Mouse (Mus musculus): Measurements from ENCODE around the gene Supt4a. TPM values are rescaled to one million over a fixed set of nuclear protein-coding genes. Genes with fewer than 3 reads are reported as not detected.

Gene Supt4a
- total and polyA plus RNA-seq, 3 experiments: 229 to 251 (median 241) TPM

GRCm38 (mm10) chr11:87762702-87763385, 25.5 kb downstream of the Supt4a start:
- Histone ChIP-seq H3K79me2 (replicated peaks; ENCODE audit: control insufficient read depth, extremely low read depth, insufficient read depth, poor library complexity, severe bottlenecking) (no peaks in the 10 kb centered on the region; the same call in 1 of the 2 replicates), H3K4me3 (replicated peaks in 1 of 3; ENCODE audit: low read depth in 2 of 3, low read length in 2 of 3, poor library complexity in 1 of 3) (no peak overlapping the region), H3K9me3 (replicated peaks; ENCODE audit: low read length) (peaks cover 7% of the 10 kb centered on the region), H3K9ac (ENCODE audit: insufficient read depth, low read depth) (no peak overlapping the region), H3K4me1 (ENCODE audit: control insufficient read depth in 1 of 2, insufficient read depth in 2 of 2) (peaks cover 13 to 40% of the 10 kb centered on the region in 2 experiments; a peak in 3 of 4 replicates), H3K27ac (ENCODE audit: insufficient read depth, low read depth) (no peak overlapping the region), H3K27me3 (replicated peaks) (no peaks in the 10 kb centered on the region), H3K36me3 (replicated peaks in 1 of 2; ENCODE audit: control insufficient read depth in 1 of 2, insufficient read depth in 1 of 2, low read length in 1 of 2) (peaks cover 34 to 64% of the 10 kb centered on the region in 2 experiments), H3K4me2 (ENCODE audit: insufficient read depth, low read depth, poor library complexity, severe bottlenecking) (no peak overlapping the region)
- in situ Hi-C loops (cut with MboI; ENCODE audit: low pct_ligation_motif_present, low pct_unique_long_range_greater_than_20kb, low sequenced_read_pairs) (no loop called here), dilution Hi-C loops (cut with MboI; ENCODE audit: extremely low pct_ligation_motif_present, extremely low pct_unique_long_range_greater_than_20kb, low sequenced_read_pairs) (no loop called here)
- DNase-seq (ENCODE audit: extremely low read depth): no peak
- TF ChIP-seq POLR2AphosphoS2 (IDR thresholded peaks at IDR 0.05; ENCODE audit: low read depth, low read length) (no peak), ZMIZ1 (IDR thresholded peaks at IDR 0.05; ENCODE audit: low read depth, low read length) (no peak), HCFC1 (IDR thresholded peaks at IDR 0.05; ENCODE audit: low read depth, low read length) (no peak), TBP (conservative IDR thresholded peaks at IDR 0.05; ENCODE audit: low read depth, low read length) (no peak), KAT2A (IDR thresholded peaks at IDR 0.05; ENCODE audit: insufficient replicate concordance, low read length) (no peak), POLR2A (IDR thresholded peaks at IDR 0.05; ENCODE audit: low read depth, low read length) (no peak), MAX (IDR thresholded peaks at IDR 0.05; ENCODE audit: low read length) (no peak), PAX5 (IDR thresholded peaks at IDR 0.05; ENCODE audit: low read length) (no peak), NELFE (IDR thresholded peaks at IDR 0.05; ENCODE audit: low read depth, low read length) (no peak), ZNF384 (IDR thresholded peaks at IDR 0.05; ENCODE audit: low read depth, low read length) (no peak), ETS1 (conservative IDR thresholded peaks at IDR 0.05; ENCODE audit: low read depth, low read length) (no peak), CTCF (conservative IDR thresholded peaks at IDR 0.05 in 1 of 2, IDR thresholded peaks at IDR 0.05 in 1 of 2; ENCODE audit: low read depth in 2 of 2, low read length in 2 of 2) (no peak)

GRCm38 (mm10) chr11:87763511-87763987, 26.2 kb downstream of the Supt4a start:
- TF ChIP-seq ZNF384 (IDR thresholded peaks at IDR 0.05; ENCODE audit: low read depth, low read length) (no peak), MAFK (IDR thresholded peaks at IDR 0.05; ENCODE audit: insufficient replicate concordance, low read length) (no peak), BHLHE40 (IDR thresholded peaks at IDR 0.05; ENCODE audit: low read depth, low read length) (no peak), USF1 (IDR thresholded peaks at IDR 0.05; ENCODE audit: low read depth, low read length) (no peak), ZKSCAN1 (IDR thresholded peaks at IDR 0.05; ENCODE audit: borderline replicate concordance, low read depth, low read length) (no peak), TBP (conservative IDR thresholded peaks at IDR 0.05; ENCODE audit: low read depth, low read length) (no peak), MAZ (IDR thresholded peaks at IDR 0.05; ENCODE audit: low read depth, low read length) (no peak), MAX (IDR thresholded peaks at IDR 0.05; ENCODE audit: low read length) (no peak), SMC3 (IDR thresholded peaks at IDR 0.05; ENCODE audit: low read depth, low read length) (no peak), POLR2AphosphoS2 (IDR thresholded peaks at IDR 0.05; ENCODE audit: low read depth, low read length) (no peak), ETS1 (conservative IDR thresholded peaks at IDR 0.05; ENCODE audit: low read depth, low read length) (no peak)
- Histone ChIP-seq H3K9me3 (replicated peaks; ENCODE audit: low read length) (peaks cover 7% of the 10 kb centered on the region), H3K27ac (ENCODE audit: insufficient read depth, low read depth) (no peak overlapping the region), H3K4me3 (replicated peaks in 1 of 3; ENCODE audit: low read depth in 2 of 3, low read length in 2 of 3, poor library complexity in 1 of 3) (no peak overlapping the region), H3K27me3 (replicated peaks) (no peaks in the 10 kb centered on the region), H3K36me3 (replicated peaks in 1 of 2; ENCODE audit: control insufficient read depth in 1 of 2, insufficient read depth in 1 of 2, low read length in 1 of 2) (peaks cover 32 to 65% of the 10 kb centered on the region in 2 experiments), H3K9ac (ENCODE audit: insufficient read depth, low read depth) (no peak overlapping the region), H3K79me2 (replicated peaks; ENCODE audit: control insufficient read depth, extremely low read depth, insufficient read depth, poor library complexity, severe bottlenecking) (no peaks in the 10 kb centered on the region), H3K4me2 (ENCODE audit: insufficient read depth, low read depth, poor library complexity, severe bottlenecking) (no peak overlapping the region), H3K4me1 (ENCODE audit: control insufficient read depth in 1 of 2, insufficient read depth in 2 of 2) (peaks cover 9 to 38% of the 10 kb centered on the region in 2 experiments; a peak in 3 of 4 replicates)
- in situ Hi-C loops (cut with MboI; ENCODE audit: low pct_ligation_motif_present, low pct_unique_long_range_greater_than_20kb, low sequenced_read_pairs) (no loop called here), dilution Hi-C loops (cut with MboI; ENCODE audit: extremely low pct_ligation_motif_present, extremely low pct_unique_long_range_greater_than_20kb, low sequenced_read_pairs) (no loop called here)
- no peak for DNase-seq (ENCODE audit: extremely low read depth)
